Mouse (Mus musculus) limb, embryonic 11.5 days (tissue): Measurements from ENCODE around the gene Adgrf5. TPM values are rescaled to one million over a fixed set of nuclear protein-coding genes. Genes with fewer than 3 reads are reported as not detected.

Experiments used
- ATAC-seq: fragments of 200-750 bp; cut with Nextera tagmentation; 2 replicates; pipeline ENCODE4 v1.8.0; 2017; ENCODE audit warnings: low read depth; ENCODE audit not compliant: insufficient number of reproducible peaks, low FRiP score, low TSS enrichment
- DNase-seq: peaks from one replicate; pipeline ENCODE4 v3.0.0-alpha.2; 2015; ENCODE audit warnings: low spot score
- H3K27ac ChIP-seq: fragments of 300-500 bp; sonication (generic); replicated peaks from 2 replicates; pipeline ENCODE4 v1.5.1; 2014; ENCODE audit warnings: low read depth, mild to moderate bottlenecking, low read length
- H3K27me3 ChIP-seq: fragments of 300-500 bp; sonication (generic); 2 replicates; pipeline ENCODE4 v1.6.1; 2014; ENCODE audit warnings: mild to moderate bottlenecking, low read length, mixed read lengths; ENCODE audit not compliant: control insufficient read depth, insufficient read depth
- H3K36me3 ChIP-seq: fragments of 300-500 bp; sonication (generic); 2 replicates; pipeline ENCODE4 v1.6.1; 2014; ENCODE audit warnings: mild to moderate bottlenecking, low read length, moderate library complexity, mixed read lengths; ENCODE audit not compliant: control insufficient read depth, insufficient read depth
- H3K4me1 ChIP-seq: fragments of 300-500 bp; sonication (generic); 2 replicates; pipeline ENCODE4 v1.6.1; 2014; ENCODE audit warnings: low read length, mixed read lengths; ENCODE audit not compliant: control insufficient read depth, insufficient read depth
- H3K4me2 ChIP-seq: fragments of 300-500 bp; sonication (generic); 2 replicates; pipeline ENCODE4 v1.6.1; 2014; ENCODE audit warnings: low read depth, mild to moderate bottlenecking, moderate library complexity; ENCODE audit not compliant: severe bottlenecking
- H3K4me3 ChIP-seq: fragments of 300-500 bp; sonication (generic); 2 replicates; pipeline ENCODE4 v1.5.1; 2014; ENCODE audit warnings: low read depth, low read length
- H3K9ac ChIP-seq: fragments of 300-500 bp; sonication (generic); 2 replicates; pipeline ENCODE4 v1.6.1; 2014; ENCODE audit warnings: mild to moderate bottlenecking, low read length
- H3K9me3 ChIP-seq: fragments of 300-500 bp; sonication (generic); 2 replicates; pipeline ENCODE4 v1.6.1; 2016; ENCODE audit warnings: low read length; ENCODE audit not compliant: control insufficient read depth
- WGBS: fragments of 180-500 bp; shearing (Covaris S2); extraction: QIAGEN DNeasy Blood & Tissue Kit; methylation state at CpG from one replicate; pipeline ENCODE4 v1.1.7; 2014; 5-methylcytosine and 5-hydroxymethylcytosine counted together
- polyA plus RNA-seq: library from polyadenylated mRNA; unstranded; fragments of >200 nt; fragmentation: Nextera tagmentation; extraction: Ambion mirVana; gene quantifications from 2 replicates; pipeline ENCODE4 v1.2.1, GENCODE M21; 2014

Gene Adgrf5
- polyA plus RNA-seq: 9.6 TPM in 2 replicates

GRCm38 (mm10) chr17:43359826-43360619, at the start of gene Adgrf5:
Gene Adgrf5 (plus strand): TSS chr17:43360451.
- Histone ChIP-seq H3K36me3 (no peaks in the 10 kb centered on the region), H3K4me3 (no peak within 1 kb of the TSS), H3K27me3 (no peaks in the 10 kb centered on the region), H3K9ac (no peak within 1 kb of the TSS), H3K9me3 (no peaks in the 10 kb centered on the region), H3K27ac (no peak within 1 kb of the TSS), H3K4me1 (0 out of 2 replicates have a peak, but pooled peaks cover 2% of the 10 kb centered on the region), H3K4me2 (no peak within 1 kb of the TSS)
- DNase-seq (peak; percentile 33), ATAC-seq (no peak)
- WGBS: 48% methylated on average over 16 of the region's 16 CpGs

- no peaks in the 10 kb centered on the region for H3K9me3 ChIP-seq
- no peak overlapping the region for H3K4me2 ChIP-seq
- 60% methylated on average over 7 of the region's 7 CpGs for WGBS
- no peak for DNase-seq
- no peaks in the 10 kb centered on the region for H3K36me3 ChIP-seq
- H3K4me3 ChIP-seq: no peak overlapping the region
- H3K27ac ChIP-seq: no peak overlapping the region
- no peak overlapping the region for H3K9ac ChIP-seq
- ATAC-seq: 0 out of 2 replicates have a peak, but pooled peaks have one; percentile 32
- peaks cover 2% of the 10 kb centered on the region; the same call in 1 of the 2 replicates for H3K4me1 ChIP-seq
- no peaks in the 10 kb centered on the region for H3K27me3 ChIP-seq
These were observed 34.1 kb upstream of the Adgrf5 start for GRCm38 (mm10) chr17:43325986-43326671.

- Histone ChIP-seq H3K27me3 (no peaks in the 10 kb centered on the region), H3K36me3 (no peaks in the 10 kb centered on the region), H3K9me3 (no peaks in the 10 kb centered on the region), H3K27ac (0 out of 2 replicates have a peak overlapping the region, but pooled peaks have one; percentile 8), H3K4me2 (peak overlapping the region; percentile 53), H3K9ac (peak overlapping the region; percentile 56), H3K4me3 (peak overlapping the region; percentile 28), H3K4me1 (peaks cover 2% of the 10 kb centered on the region; the same call in 1 of the 2 replicates)
- DNase-seq (peak; percentile 73), ATAC-seq (peak; percentile 92)
- WGBS: 20% methylated on average over 29 of the region's 29 CpGs
These were observed 33.2 kb upstream of the Adgrf5 start for GRCm38 (mm10) chr17:43326726-43327700.

- Histone ChIP-seq H3K36me3 (no peaks in the 10 kb centered on the region), H3K27ac (no peak overlapping the region), H3K4me3 (no peak overlapping the region), H3K4me2 (no peak overlapping the region), H3K9me3 (no peaks in the 10 kb centered on the region), H3K9ac (no peak overlapping the region), H3K4me1 (peaks cover 5% of the 10 kb centered on the region; the same call in 1 of the 2 replicates), H3K27me3 (no peaks in the 10 kb centered on the region)
- WGBS: 84% methylated on average over 5 of the region's 6 CpGs
- DNase-seq (no peak), ATAC-seq (no peak)
These were observed 32.4 kb upstream of the Adgrf5 start for GRCm38 (mm10) chr17:43327810-43328209.

- 87% methylated on average over 4 of the region's 4 CpGs for WGBS
- no peaks in the 10 kb centered on the region for H3K27me3 ChIP-seq
- DNase-seq (no peak), ATAC-seq (no peak)
- no peaks in the 10 kb centered on the region for H3K36me3 ChIP-seq
- H3K4me2 ChIP-seq: no peak overlapping the region
- H3K4me3 ChIP-seq: no peak overlapping the region
- H3K4me1 ChIP-seq: peaks cover 5% of the 10 kb centered on the region; the same call in 1 of the 2 replicates
- H3K27ac ChIP-seq: no peak overlapping the region
- H3K9ac ChIP-seq: no peak overlapping the region
- H3K9me3 ChIP-seq: no peaks in the 10 kb centered on the region
These were observed 31.0 kb upstream of the Adgrf5 start for GRCm38 (mm10) chr17:43329216-43329615.

GRCm38 (mm10) chr17:43329761-43330183, 30.5 kb upstream of the Adgrf5 start:
- no peak for DNase-seq
- WGBS: 82% methylated on average over 7 of the region's 7 CpGs
- H3K27ac ChIP-seq: no peak overlapping the region

GRCm38 (mm10) chr17:43332686-43333085, 27.6 kb upstream of the Adgrf5 start:
- DNase-seq (no peak), ATAC-seq (no peak)
- Histone ChIP-seq H3K9me3 (no peaks in the 10 kb centered on the region), H3K4me1 (peaks cover 3% of the 10 kb centered on the region; the same call in 1 of the 2 replicates), H3K36me3 (no peaks in the 10 kb centered on the region), H3K4me3 (no peak overlapping the region), H3K27me3 (no peaks in the 10 kb centered on the region), H3K27ac (no peak overlapping the region), H3K9ac (no peak overlapping the region), H3K4me2 (no peak overlapping the region)
- WGBS: 64% methylated on average over 5 of the region's 5 CpGs

More at GRCm38 (mm10) chr17:43329761-43330183, 30.5 kb upstream of the Adgrf5 start:
- Histone ChIP-seq H3K4me1 (peaks cover 5% of the 10 kb centered on the region; the same call in 1 of the 2 replicates), H3K27me3 (no peaks in the 10 kb centered on the region), H3K9ac (no peak overlapping the region), H3K36me3 (no peaks in the 10 kb centered on the region), H3K9me3 (no peaks in the 10 kb centered on the region), H3K4me2 (no peak overlapping the region), H3K4me3 (no peak overlapping the region)
- no peak for ATAC-seq
